Mouse (Mus musculus) bone marrow, adult 2 months (tissue): ENCODE measurements around the gene Olfr221. TPM values are rescaled to one million over a fixed set of nuclear protein-coding genes. Genes with fewer than 3 reads are reported as not detected.

Experiments
- H3K27ac ChIP-seq: fragments of 200-500 bp; 2 replicates; pipeline ENCODE4 v1.5.1; 2012; ENCODE audit warnings: low read depth, mild to moderate bottlenecking, control low read depth, inconsistent platforms, low read length; ENCODE audit not compliant: control insufficient read depth, poor library complexity, insufficient read depth
- H3K4me1 ChIP-seq: fragments of 200-500 bp; 2 replicates; pipeline ENCODE4 v1.6.1; 2011; ENCODE audit warnings: low read length; ENCODE audit not compliant: control insufficient read depth, insufficient read depth
- H3K4me3 ChIP-seq: fragments of 200-500 bp; replicated peaks from 2 replicates; pipeline ENCODE3; 2011; ENCODE audit warnings: mild to moderate bottlenecking, low read depth, low read length, control low read depth; ENCODE audit not compliant: control insufficient read depth
- CTCF ChIP-seq: fragments of 200-500 bp; IDR thresholded peaks from 2 replicates; pipeline ENCODE4 v1.5.1; 2011; ENCODE audit warnings: low read length, control low read depth; ENCODE audit not compliant: control insufficient read depth, insufficient read depth
- POLR2A ChIP-seq: fragments of 200-500 bp; IDR thresholded peaks from 2 replicates; pipeline ENCODE4 v1.6.1; 2011; ENCODE audit warnings: low read depth, mild to moderate bottlenecking, control low read depth, low read length, borderline replicate concordance; ENCODE audit not compliant: control insufficient read depth
- WGBS: fragments of 180-500 bp; shearing (Covaris S2); methylation state at CpG from one replicate; pipeline ENCODE4 v1.1.7; 2018; 5-methylcytosine and 5-hydroxymethylcytosine counted together
- polyA plus RNA-seq: library from polyadenylated mRNA; stranded (reverse); fragments of >200 nt; gene quantifications from 2 replicates; pipeline ENCODE4 v1.2.4, GENCODE M21; 2011; ENCODE audit warnings: low replicate concordance; ENCODE audit not compliant: missing spikeins, insufficient read depth, insufficient read length

Olfr221 gene
- polyA plus RNA-seq, 1 experiment: not detected

- no peak overlapping the region for H3K4me3 ChIP-seq
- H3K4me1 ChIP-seq: no peaks in the 10 kb centered on the region
- no peak overlapping the region for H3K27ac ChIP-seq
- TF ChIP-seq CTCF: no peak
- no peak for TF ChIP-seq POLR2A
- WGBS: 2% methylated on average over 8 of the region's 8 CpGs
These were observed 2.8 kb upstream of the Olfr221 start for GRCm38 (mm10) chr14:52044901-52045678.

DNA sequence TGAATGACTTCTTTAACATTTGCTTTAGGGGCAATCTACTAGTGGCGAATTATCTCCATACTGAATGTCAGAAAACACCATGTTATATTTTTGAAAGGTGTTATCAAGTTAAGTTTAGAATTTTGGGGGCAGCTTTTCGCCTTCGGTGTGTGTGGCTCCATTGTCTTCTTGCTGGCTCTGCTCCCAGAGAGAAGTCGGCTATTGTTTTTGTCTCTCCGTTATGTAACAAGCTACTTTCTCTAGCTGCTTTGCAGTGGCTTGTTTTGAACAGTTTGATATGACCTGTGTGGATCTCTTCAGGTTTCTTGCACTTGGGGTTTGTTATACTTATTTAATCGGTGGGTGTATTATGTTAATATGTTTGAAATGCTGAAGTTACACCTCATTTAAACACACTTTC lies 1.2 kb upstream of the Olfr221 start:
- WGBS: 55% methylated on average over 6 of the region's 6 CpGs
- Histone ChIP-seq H3K27ac (no peak overlapping the region), H3K4me1 (no peaks in the 10 kb centered on the region), H3K4me3 (no peak overlapping the region)
- TF ChIP-seq CTCF (no peak), POLR2A (no peak)

DNA sequence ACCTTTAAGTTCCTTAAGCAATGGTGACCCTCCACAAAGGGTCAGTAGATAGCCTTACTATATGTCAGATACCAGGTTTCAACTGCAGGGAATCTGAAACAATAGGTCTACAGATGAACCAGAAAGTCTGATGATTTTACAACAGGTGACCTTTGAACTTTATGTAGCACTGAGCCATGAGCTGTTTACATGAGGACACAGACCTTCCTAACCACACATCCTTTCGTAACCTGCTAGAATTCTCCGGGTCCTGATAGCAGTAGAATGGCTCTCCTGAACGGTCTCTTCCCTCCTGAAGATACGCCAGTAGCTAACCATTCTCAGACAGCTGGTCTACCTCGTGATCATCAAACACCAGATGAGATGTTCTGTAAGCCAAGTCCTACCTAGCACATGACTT lies 2.9 kb downstream of the Olfr221 start:
- WGBS: 62% methylated on average over 5 of the region's 5 CpGs
- Histone ChIP-seq H3K4me1 (no peaks in the 10 kb centered on the region), H3K27ac (no peak overlapping the region), H3K4me3 (no peak overlapping the region)
- no peak for TF ChIP-seq CTCF
- no peak for TF ChIP-seq POLR2A

DNA sequence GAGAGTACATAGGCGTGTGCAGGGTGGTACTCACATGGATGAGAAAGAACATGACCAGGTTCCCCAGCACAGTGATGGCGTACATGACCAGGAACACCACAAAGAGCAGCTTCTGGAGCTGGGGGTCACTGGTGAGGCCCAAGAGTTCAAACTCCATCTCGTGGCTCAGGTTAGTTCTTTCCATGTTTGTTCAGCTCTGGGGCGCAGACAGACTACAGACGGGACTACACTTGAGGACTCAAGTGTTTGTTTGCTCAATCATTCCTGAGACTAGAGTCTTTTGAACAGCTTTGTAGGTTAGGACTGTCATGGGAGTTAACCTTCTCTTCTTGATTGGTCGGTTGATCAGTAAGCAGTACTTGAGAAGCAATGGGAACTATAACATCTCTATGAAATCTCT lies 6.3 kb downstream of the Olfr221 start:
- TF ChIP-seq POLR2A: no peak
- no peak for TF ChIP-seq CTCF
- 92% methylated on average over 6 of the region's 6 CpGs for WGBS
- Histone ChIP-seq H3K4me3 (no peak overlapping the region), H3K4me1 (no peaks in the 10 kb centered on the region), H3K27ac (no peak overlapping the region)

DNA sequence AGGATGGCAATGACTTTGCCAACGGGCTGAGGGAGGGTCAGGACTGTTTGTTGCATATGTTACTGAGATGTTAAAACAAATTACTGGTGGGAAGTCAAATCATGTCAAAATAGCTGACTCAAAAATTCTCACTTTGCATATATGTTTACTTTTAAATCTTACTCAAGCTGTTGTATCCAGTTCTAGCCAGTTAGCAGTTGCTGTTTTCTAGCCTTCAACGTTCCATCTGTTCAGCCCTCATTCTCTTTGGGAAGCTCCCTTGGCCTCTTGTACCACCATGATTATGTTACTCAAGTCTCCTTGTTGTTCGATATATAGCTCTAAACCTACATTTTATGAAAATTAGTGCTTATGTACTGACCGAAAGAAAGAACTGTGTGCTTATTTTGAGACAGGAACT lies 15.9 kb downstream of the Olfr221 start:
- no peak overlapping the region for H3K27ac ChIP-seq
- WGBS: 82% methylated on average over 4 of the region's 4 CpGs
- H3K4me1 ChIP-seq: no peaks in the 10 kb centered on the region; the same call in 1 of the 2 replicates
- H3K4me3 ChIP-seq: no peak overlapping the region
- TF ChIP-seq CTCF: no peak
- TF ChIP-seq POLR2A: no peak

DNA sequence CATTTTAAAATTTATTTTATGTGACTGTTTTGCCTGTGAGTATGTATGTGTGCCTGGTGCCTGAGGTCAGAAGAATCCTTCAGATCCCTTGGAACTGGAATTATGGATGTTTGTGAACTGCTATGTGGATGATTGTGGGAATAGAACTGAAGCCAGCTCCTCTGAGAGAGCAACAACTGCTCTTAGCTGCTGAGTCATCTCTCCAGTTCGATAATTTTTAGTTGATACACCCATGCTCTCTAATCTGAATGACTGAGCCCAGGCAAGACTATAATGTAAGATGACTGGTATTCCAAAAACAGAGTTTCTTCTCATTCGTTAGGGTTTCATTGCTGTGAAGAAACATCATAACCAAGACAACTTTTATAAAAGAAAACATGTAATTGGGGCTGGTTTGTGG lies 18.1 kb downstream of the Olfr221 start:
- Histone ChIP-seq H3K4me1 (peaks cover 1% of the 10 kb centered on the region; the same call in 1 of the 2 replicates), H3K4me3 (no peak overlapping the region), H3K27ac (no peak overlapping the region)
- TF ChIP-seq CTCF (no peak), POLR2A (no peak)
- 51% methylated on average over 2 of the region's 2 CpGs for WGBS

DNA sequence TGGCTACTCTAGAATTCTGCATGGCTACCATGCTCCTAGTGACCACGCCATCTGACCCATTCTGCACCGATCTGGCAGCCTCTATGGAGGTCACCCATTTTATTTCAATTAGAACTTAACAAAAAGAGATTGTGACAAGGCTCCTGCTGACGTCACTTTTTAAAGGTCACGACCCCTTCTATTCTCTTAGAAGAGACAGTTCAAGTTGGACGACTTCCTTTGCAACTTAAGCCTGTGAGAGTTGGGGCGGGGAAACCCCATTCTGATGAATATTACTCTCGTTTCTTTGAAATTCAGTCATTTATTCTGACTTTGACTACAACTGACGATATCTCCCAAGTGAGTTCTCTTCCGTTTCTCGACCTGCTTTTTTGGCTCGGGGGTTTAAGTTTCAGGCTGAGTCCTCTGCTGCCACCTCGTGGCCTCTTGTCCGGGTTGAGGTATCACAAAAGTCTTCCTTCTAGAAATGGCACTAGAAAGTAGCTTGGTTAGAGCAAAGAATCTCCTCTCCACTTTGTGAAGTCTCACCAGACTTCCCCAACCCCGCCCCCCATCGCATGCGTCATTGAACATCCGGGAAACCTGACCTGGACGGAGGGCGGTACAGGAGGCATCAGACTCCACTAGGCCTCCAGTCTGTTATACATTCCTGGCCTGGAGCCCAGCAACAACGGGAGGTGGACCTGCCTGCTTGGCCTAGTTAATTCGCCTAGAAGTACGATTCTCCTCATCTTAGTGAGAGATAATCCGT lies 19.4 kb downstream of the Olfr221 start:
- 6% methylated on average over 23 of the region's 23 CpGs for WGBS
- H3K4me3 ChIP-seq: peak overlapping the region; percentile 5
- H3K4me1 ChIP-seq: peaks cover 1% of the 10 kb centered on the region; the same call in 1 of the 2 replicates
- TF ChIP-seq CTCF: peak; percentile 80
- no peak for TF ChIP-seq POLR2A
- peak overlapping the region; percentile 59 for H3K27ac ChIP-seq

DNA sequence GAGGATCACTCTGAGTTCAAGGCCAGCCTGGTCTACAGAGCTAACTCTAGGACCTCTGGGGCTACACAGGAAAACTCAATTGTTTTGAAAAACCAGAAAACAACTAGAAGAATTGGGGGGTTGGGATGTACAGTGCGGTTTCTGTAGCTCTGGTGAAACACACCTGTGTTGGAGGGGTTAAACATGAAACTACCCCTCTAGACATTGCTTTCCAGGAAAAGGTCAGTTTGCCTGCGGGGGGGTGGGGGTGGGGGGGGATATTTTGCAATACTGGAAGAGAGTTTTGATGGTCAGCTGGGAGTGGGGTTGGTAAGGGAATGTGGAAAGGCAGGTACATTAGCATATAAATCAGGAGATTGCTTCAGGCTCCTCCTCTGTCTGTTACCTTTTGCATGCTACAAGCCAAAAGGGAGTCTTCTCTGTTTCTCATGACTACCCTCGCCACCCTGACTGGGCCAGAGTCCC lies 20.0 kb downstream of the Olfr221 start:
- 57% methylated on average over 3 of the region's 3 CpGs for WGBS
- TF ChIP-seq POLR2A: no peak
- no peak for TF ChIP-seq CTCF
- H3K27ac ChIP-seq: no peak overlapping the region
- H3K4me3 ChIP-seq: no peak overlapping the region
- peaks cover 1% of the 10 kb centered on the region; the same call in 1 of the 2 replicates for H3K4me1 ChIP-seq
